Mouse (Mus musculus): ENCODE results near the gene Rab1a. TPM values are rescaled to one million over a fixed set of nuclear protein-coding genes. Genes with fewer than 3 reads are reported as not detected.

Gene Rab1a
- polyA plus RNA-seq, 1 experiment from 2014 or later, result 233 TPM

- DNase-seq (ENCODE audit: low spot score), result no peak
- no peaks in the 10 kb centered on the region for H3K9me3 ChIP-seq
- WGBS, result 73% methylated on average over 5 of the region's 5 CpGs
- H3K4me1 ChIP-seq, result no peaks in the 10 kb centered on the region
- H3K27ac ChIP-seq, result no peak overlapping the region
- H3K4me3 ChIP-seq, result no peak overlapping the region
- no peaks in the 10 kb centered on the region for H3K27me3 ChIP-seq (ENCODE audit: insufficient read depth, poor library complexity, severe bottlenecking)
- H3K36me3 ChIP-seq, result peaks cover 89% of the 10 kb centered on the region
These were observed 27.4 kb downstream of the Rab1a start for GRCm38 (mm10) chr11:20228666-20229065.

DNA sequence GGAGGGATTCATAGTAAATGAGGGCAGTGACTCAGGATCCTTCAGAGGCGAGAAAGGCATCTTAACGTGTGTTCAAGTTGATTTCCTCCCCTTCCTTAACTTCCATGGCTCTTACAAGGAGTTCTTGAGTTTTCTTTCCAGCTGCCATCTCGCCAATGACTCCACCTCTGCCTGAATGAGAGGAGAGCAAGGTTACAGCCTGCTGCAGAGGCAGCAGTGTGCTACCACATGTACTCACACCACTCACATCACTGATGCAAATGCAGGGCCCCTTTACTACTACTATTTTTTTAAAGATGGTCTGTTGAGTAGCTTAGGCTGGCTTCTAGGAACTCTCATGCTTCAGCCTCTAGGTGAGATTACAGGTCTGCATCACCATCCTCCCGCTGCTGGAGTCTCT, 28.1 kb downstream of the Rab1a start:
- DNase-seq (ENCODE audit: low spot score), result no peak
- H3K27ac ChIP-seq, result no peak overlapping the region
- no peaks in the 10 kb centered on the region for H3K27me3 ChIP-seq (ENCODE audit: insufficient read depth, poor library complexity, severe bottlenecking)
- H3K4me3 ChIP-seq, result no peak overlapping the region
- peaks cover 88% of the 10 kb centered on the region for H3K36me3 ChIP-seq
- H3K4me1 ChIP-seq, result no peaks in the 10 kb centered on the region
- whole genome bisulfite sequencing, result 81% methylated on average over 4 of the region's 4 CpGs
- no peaks in the 10 kb centered on the region for H3K9me3 ChIP-seq

GRCm38 (mm10) chr11:20230286-20230685, 29.1 kb downstream of the Rab1a start:
- Histone ChIP-seq H3K9me3 (no peaks in the 10 kb centered on the region), H3K27me3 (ENCODE audit: insufficient read depth, poor library complexity, severe bottlenecking) (no peaks in the 10 kb centered on the region), H3K27ac (peak overlapping the region; percentile 52; the same call in 1 of the 2 replicates), H3K4me3 (no peak overlapping the region), H3K36me3 (peaks cover 88% of the 10 kb centered on the region), H3K4me1 (no peaks in the 10 kb centered on the region)
- 81% methylated on average over 1 of the region's 1 CpGs for WGBS
- no peak for DNase-seq (ENCODE audit: low spot score)

- Histone ChIP-seq H3K4me3 (no peak overlapping the region), H3K27ac (peak overlapping the region; percentile 56; the same call in 1 of the 2 replicates), H3K27me3 (ENCODE audit: insufficient read depth, poor library complexity, severe bottlenecking) (no peaks in the 10 kb centered on the region), H3K4me1 (no peaks in the 10 kb centered on the region), H3K36me3 (peaks cover 88% of the 10 kb centered on the region), H3K9me3 (no peaks in the 10 kb centered on the region)
- 56% methylated on average over 8 of the region's 8 CpGs for WGBS
- DNase-seq (ENCODE audit: low spot score), result peak; percentile 92
These were observed 30.1 kb downstream of the Rab1a start for GRCm38 (mm10) chr11:20231128-20231878.

GRCm38 (mm10) chr11:20232016-20232755, 31.0 kb downstream of the Rab1a start:
- Histone ChIP-seq H3K36me3 (peaks cover 96% of the 10 kb centered on the region), H3K27ac (no peak overlapping the region), H3K9me3 (no peaks in the 10 kb centered on the region), H3K4me3 (no peak overlapping the region), H3K4me1 (no peaks in the 10 kb centered on the region), H3K27me3 (ENCODE audit: insufficient read depth, poor library complexity, severe bottlenecking) (no peaks in the 10 kb centered on the region)
- 61% methylated on average over 5 of the region's 5 CpGs for WGBS
- DNase-seq (ENCODE audit: low spot score), result no peak

- WGBS, result 68% methylated on average over 3 of the region's 3 CpGs
- no peaks in the 10 kb centered on the region for H3K4me1 ChIP-seq
- peaks cover 95% of the 10 kb centered on the region for H3K36me3 ChIP-seq
- no peaks in the 10 kb centered on the region for H3K9me3 ChIP-seq
- H3K4me3 ChIP-seq, result no peak overlapping the region
- no peak overlapping the region for H3K27ac ChIP-seq
- no peaks in the 10 kb centered on the region for H3K27me3 ChIP-seq (ENCODE audit: insufficient read depth, poor library complexity, severe bottlenecking)
- no peak for DNase-seq (ENCODE audit: low spot score)
These were observed 33.0 kb downstream of the Rab1a start for GRCm38 (mm10) chr11:20234233-20234632.

DNA sequence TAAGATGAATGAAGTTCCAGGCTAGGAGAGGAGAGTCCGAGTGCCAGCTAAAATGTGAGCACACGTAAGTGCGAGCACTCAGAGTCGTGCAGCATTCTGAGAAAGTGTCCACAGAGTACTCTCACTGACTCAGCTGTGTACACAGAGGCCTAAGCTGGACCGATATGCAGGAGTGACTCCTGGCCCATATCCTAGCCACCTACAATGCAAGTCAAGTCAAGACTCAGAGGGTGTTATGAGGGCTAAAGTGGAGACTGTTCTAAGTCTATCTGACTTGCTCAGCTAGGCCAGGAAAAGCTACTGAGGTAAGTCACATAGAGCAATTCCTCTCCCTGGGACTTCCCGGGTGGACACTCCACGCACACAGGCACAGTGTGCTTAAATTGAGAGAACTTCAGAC, 35.8 kb downstream of the Rab1a start:
- Histone ChIP-seq H3K36me3 (peaks cover 96% of the 10 kb centered on the region), H3K9me3 (no peaks in the 10 kb centered on the region), H3K4me1 (no peaks in the 10 kb centered on the region), H3K27ac (no peak overlapping the region), H3K4me3 (no peak overlapping the region), H3K27me3 (ENCODE audit: insufficient read depth, poor library complexity, severe bottlenecking) (no peaks in the 10 kb centered on the region)
- 90% methylated on average over 7 of the region's 7 CpGs for WGBS
- no peak for DNase-seq (ENCODE audit: low spot score)

DNA sequence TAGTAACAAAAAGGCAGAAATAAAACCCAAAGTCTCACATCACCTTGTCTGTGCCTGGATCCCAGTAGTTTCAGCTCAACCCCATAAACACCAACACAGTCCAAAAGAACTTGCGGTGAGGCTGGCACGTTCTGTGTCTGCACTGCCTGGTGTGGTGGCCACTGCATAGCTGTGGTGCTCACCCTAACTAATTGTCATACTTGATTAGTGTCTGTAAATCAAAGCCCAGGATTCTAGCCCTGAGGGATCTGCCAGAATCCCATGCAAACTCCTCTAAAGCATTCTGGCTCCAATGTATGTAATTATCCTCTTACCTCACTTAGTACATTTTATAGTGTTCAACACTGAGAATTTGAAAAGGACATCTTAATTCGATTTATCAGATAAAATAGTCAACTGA, 36.7 kb downstream of the Rab1a start:
- H3K27ac ChIP-seq, result no peak overlapping the region
- peaks cover 4% of the 10 kb centered on the region; the same call in 1 of the 2 replicates for H3K4me1 ChIP-seq
- no peak for DNase-seq (ENCODE audit: low spot score)
- WGBS, result 90% methylated on average over 3 of the region's 3 CpGs
- H3K4me3 ChIP-seq, result no peak overlapping the region
- H3K36me3 ChIP-seq, result peaks cover 93% of the 10 kb centered on the region
- H3K9me3 ChIP-seq, result no peaks in the 10 kb centered on the region
- no peaks in the 10 kb centered on the region for H3K27me3 ChIP-seq (ENCODE audit: insufficient read depth, poor library complexity, severe bottlenecking)

DNA sequence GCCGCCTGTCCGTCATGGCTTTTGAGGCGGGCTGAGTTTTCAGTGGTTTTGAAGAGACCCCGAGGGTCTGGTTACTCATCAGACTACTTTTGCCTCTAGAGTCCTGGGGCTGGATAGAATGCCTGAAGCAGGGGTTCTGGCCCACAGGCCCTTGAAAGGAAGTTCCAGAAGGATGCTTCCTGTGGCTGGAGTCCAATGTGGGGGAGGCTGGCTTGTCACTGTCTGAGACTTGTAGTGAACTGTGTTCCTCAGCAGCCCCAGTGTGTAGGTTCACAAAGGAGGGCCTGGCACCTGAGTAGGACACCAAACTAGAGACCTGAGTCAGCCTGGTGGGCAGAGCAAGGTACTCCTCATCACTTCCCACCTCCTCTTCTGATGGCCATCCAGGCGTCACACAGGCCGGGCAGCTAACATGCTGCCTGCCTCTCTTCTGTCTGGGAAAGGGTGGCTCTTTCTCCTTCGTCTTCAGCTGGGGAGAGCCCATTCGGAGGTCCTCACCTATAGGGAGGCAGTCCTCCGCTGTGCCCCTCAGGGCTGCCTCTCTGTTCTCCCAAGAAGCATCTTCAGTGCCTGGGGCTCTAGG, 38.1 kb downstream of the Rab1a start:
- H3K9me3 ChIP-seq, result no peaks in the 10 kb centered on the region
- H3K36me3 ChIP-seq, result peaks cover 82% of the 10 kb centered on the region
- 89% methylated on average over 9 of the region's 9 CpGs for WGBS
- H3K4me1 ChIP-seq, result peaks cover 18% of the 10 kb centered on the region
- DNase-seq (ENCODE audit: low spot score), result peak; percentile 72
- H3K4me3 ChIP-seq, result no peak overlapping the region
- H3K27me3 ChIP-seq (ENCODE audit: insufficient read depth, poor library complexity, severe bottlenecking), result no peaks in the 10 kb centered on the region
- no peak overlapping the region for H3K27ac ChIP-seq

- H3K36me3 ChIP-seq, result peaks cover 76% of the 10 kb centered on the region
- peak; percentile 67 for DNase-seq (ENCODE audit: low spot score)
- peaks cover 24% of the 10 kb centered on the region for H3K4me1 ChIP-seq
- no peak overlapping the region for H3K4me3 ChIP-seq
- H3K9me3 ChIP-seq, result no peaks in the 10 kb centered on the region
- WGBS, result 85% methylated on average over 5 of the region's 5 CpGs
- H3K27ac ChIP-seq, result no peak overlapping the region
- H3K27me3 ChIP-seq (ENCODE audit: insufficient read depth, poor library complexity, severe bottlenecking), result no peaks in the 10 kb centered on the region
These were observed 39.1 kb downstream of the Rab1a start for GRCm38 (mm10) chr11:20240331-20240730.

- WGBS, result 95% methylated on average over 7 of the region's 7 CpGs
These were observed 40.1 kb downstream of the Rab1a start for GRCm38 (mm10) chr11:20241311-20241710.

GRCm38 (mm10) chr11:20242366-20243056, 41.3 kb downstream of the Rab1a start:
- DNase-seq (ENCODE audit: low spot score), result no peak
- WGBS, result 88% methylated on average over 6 of the region's 6 CpGs
- Histone ChIP-seq H3K36me3 (peaks cover 65% of the 10 kb centered on the region), H3K27ac (no peak overlapping the region), H3K9me3 (no peaks in the 10 kb centered on the region), H3K27me3 (ENCODE audit: insufficient read depth, poor library complexity, severe bottlenecking) (no peaks in the 10 kb centered on the region), H3K4me3 (no peak overlapping the region), H3K4me1 (peaks cover 38% of the 10 kb centered on the region)

More at GRCm38 (mm10) chr11:20241311-20241710, 40.1 kb downstream of the Rab1a start:
- H3K4me3 ChIP-seq, result no peak overlapping the region
- peaks cover 26% of the 10 kb centered on the region for H3K4me1 ChIP-seq
- no peak overlapping the region for H3K27ac ChIP-seq
- H3K27me3 ChIP-seq (ENCODE audit: insufficient read depth, poor library complexity, severe bottlenecking), result no peaks in the 10 kb centered on the region
- H3K36me3 ChIP-seq, result peaks cover 68% of the 10 kb centered on the region
- DNase-seq (ENCODE audit: low spot score), result peak; percentile 65
- no peaks in the 10 kb centered on the region for H3K9me3 ChIP-seq
